Mouse (Mus musculus) embryonic facial prominence, embryonic 13.5 days (tissue): ENCODE results near the gene Fam169b. TPM values are rescaled to one million over a fixed set of nuclear protein-coding genes. Genes with fewer than 3 reads are reported as not detected.
"Not testable (repeated sequence)": the region's sequence is repeated elsewhere in the genome, so short reads cannot be mapped to it uniquely, and the experiment has no call there.

Experiments used
- ATAC-seq: fragments of 200-750 bp; cut with Nextera tagmentation; 2 replicates; pipeline ENCODE4 v1.8.0; 2017; ENCODE audit warnings: low read depth; ENCODE audit not compliant: insufficient number of reproducible peaks, insufficient read depth, low FRiP score, low TSS enrichment
- H3K27ac ChIP-seq: fragments of 300-500 bp; sonication (generic); 2 replicates; pipeline ENCODE4 v1.5.1; 2015; ENCODE audit warnings: moderate library complexity, mild to moderate bottlenecking, inconsistent platforms
- H3K27me3 ChIP-seq: fragments of 300-500 bp; sonication (generic); 2 replicates; pipeline ENCODE4 v1.6.1; 2015; ENCODE audit warnings: mild to moderate bottlenecking, inconsistent platforms
- H3K36me3 ChIP-seq: fragments of 300-500 bp; sonication (generic); 2 replicates; pipeline ENCODE4 v1.6.1; 2015; ENCODE audit warnings: mild to moderate bottlenecking, inconsistent platforms
- H3K4me1 ChIP-seq: fragments of 300-500 bp; sonication (generic); 2 replicates; pipeline ENCODE4 v1.6.1; 2015; ENCODE audit warnings: inconsistent platforms
- H3K4me2 ChIP-seq: fragments of 300-500 bp; sonication (generic); 2 replicates; pipeline ENCODE4 v1.6.1; 2015; ENCODE audit warnings: moderate library complexity, mild to moderate bottlenecking, inconsistent platforms
- H3K4me3 ChIP-seq: fragments of 300-500 bp; sonication (generic); 2 replicates; pipeline ENCODE4 v1.5.1; 2015; ENCODE audit warnings: mild to moderate bottlenecking, inconsistent platforms
- H3K9ac ChIP-seq: fragments of 300-500 bp; sonication (generic); 2 replicates; pipeline ENCODE4 v1.6.1; 2015; ENCODE audit warnings: mild to moderate bottlenecking, inconsistent platforms
- H3K9me3 ChIP-seq: fragments of 300-500 bp; sonication (generic); 2 replicates; pipeline ENCODE4 v1.6.1; 2016; ENCODE audit warnings: inconsistent platforms
- WGBS: fragments of 180-500 bp; shearing (Covaris S2); methylation state at CpG from one replicate; pipeline ENCODE4 v1.1.7; 2015; ENCODE audit warnings: mixed read lengths; 5-methylcytosine and 5-hydroxymethylcytosine counted together
- polyA plus RNA-seq: library from polyadenylated mRNA; unstranded; fragments of >200 nt; fragmentation: Nextera tagmentation; extraction: Ambion mirVana; gene quantifications from 2 replicates; pipeline ENCODE4 v1.2.1, GENCODE M21; 2015

Fam169b gene
- polyA plus RNA-seq, 1 experiment from 2014 or later = 2.0 TPM

DNA sequence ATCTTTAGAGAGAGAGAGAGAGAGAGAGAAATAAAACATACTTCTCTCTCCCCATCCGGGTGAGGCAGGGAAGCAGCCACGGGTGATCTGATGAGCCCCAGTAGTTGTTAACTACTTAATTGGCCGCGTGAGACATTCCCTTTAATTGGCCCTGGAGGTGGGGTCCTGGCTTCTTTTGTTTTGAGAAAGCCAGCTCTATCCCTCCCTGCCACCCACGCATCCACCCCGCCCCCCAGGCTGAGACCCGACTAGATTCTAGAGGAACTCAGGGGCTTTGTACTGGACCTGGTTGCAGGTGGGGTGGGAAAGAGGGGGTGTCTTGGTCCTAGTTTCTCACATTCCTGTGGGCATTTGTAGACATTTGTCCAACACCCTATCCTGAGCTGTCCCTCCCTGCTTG lies 8.2 kb upstream of the Fam169b start:
- H3K4me3 ChIP-seq = no peak overlapping the region
- H3K27ac ChIP-seq = no peak overlapping the region
- ATAC-seq = no peak
- no peaks in the 10 kb centered on the region; the same call in 1 of the 2 replicates for H3K9me3 ChIP-seq
- H3K9ac ChIP-seq = no peak overlapping the region
- peaks cover 20% of the 10 kb centered on the region for H3K27me3 ChIP-seq
- WGBS = 27% methylated on average over 7 of the region's 7 CpGs
- H3K36me3 ChIP-seq = no peaks in the 10 kb centered on the region
- no peak overlapping the region for H3K4me2 ChIP-seq
- peaks cover 30% of the 10 kb centered on the region for H3K4me1 ChIP-seq

DNA sequence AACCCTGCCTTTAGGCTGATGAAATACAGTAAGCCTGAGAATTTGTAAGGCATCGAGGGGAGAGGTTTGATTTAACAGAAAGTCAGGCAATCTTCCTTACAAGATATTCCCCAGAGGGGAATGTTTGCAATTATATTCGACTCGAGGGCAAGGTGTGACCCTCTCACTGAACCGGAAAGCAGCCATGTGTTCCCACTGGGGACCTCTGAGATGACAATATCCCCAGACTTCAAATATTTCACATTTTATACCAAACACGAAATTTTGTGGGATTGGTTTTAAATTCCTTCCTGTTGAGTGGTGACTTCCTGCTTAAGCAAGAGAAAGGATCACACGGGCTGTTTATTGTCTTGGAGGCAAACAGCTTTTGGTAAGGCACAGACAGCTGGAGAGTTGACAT lies 6.9 kb upstream of the Fam169b start:
- WGBS = 2% methylated on average over 6 of the region's 6 CpGs

DNA sequence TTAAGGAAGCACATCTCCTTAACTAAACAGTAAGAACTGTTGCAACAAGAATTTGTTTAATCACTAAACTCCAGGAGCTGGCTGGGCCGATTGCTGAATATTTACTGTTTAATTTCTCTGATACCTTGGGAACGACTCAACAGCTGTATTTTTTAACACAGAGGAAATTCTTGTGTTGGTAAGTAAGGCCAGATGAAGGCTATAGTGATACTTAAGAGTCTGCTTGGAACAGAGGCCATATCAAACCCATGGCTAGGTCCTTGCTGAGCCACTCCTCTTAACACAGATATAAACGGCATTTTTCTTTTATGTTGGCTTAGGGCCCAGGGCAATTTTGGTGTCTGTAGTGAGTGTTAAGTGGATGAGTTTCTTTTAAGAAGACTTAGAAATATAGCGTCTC lies 3.1 kb upstream of the Fam169b start:
- Histone ChIP-seq H3K27me3 (peaks cover 11% of the 10 kb centered on the region), H3K27ac (no peak overlapping the region), H3K4me3 (no peak overlapping the region), H3K9ac (no peak overlapping the region), H3K4me2 (no peak overlapping the region), H3K4me1 (peaks cover 14% of the 10 kb centered on the region), H3K9me3 (no peaks in the 10 kb centered on the region), H3K36me3 (no peaks in the 10 kb centered on the region)
- WGBS = 45% methylated on average over 4 of the region's 4 CpGs
- no peak for ATAC-seq

More for the DNA sequence above, 6.9 kb upstream of the Fam169b start:
- Histone ChIP-seq H3K36me3 (no peaks in the 10 kb centered on the region), H3K9me3 (no peaks in the 10 kb centered on the region), H3K4me2 (peak overlapping the region; percentile 37), H3K4me1 (peaks cover 30% of the 10 kb centered on the region), H3K9ac (no peak overlapping the region), H3K27me3 (peaks cover 20% of the 10 kb centered on the region), H3K27ac (peak overlapping the region; percentile 44), H3K4me3 (no peak overlapping the region)
- ATAC-seq = no peak

DNA sequence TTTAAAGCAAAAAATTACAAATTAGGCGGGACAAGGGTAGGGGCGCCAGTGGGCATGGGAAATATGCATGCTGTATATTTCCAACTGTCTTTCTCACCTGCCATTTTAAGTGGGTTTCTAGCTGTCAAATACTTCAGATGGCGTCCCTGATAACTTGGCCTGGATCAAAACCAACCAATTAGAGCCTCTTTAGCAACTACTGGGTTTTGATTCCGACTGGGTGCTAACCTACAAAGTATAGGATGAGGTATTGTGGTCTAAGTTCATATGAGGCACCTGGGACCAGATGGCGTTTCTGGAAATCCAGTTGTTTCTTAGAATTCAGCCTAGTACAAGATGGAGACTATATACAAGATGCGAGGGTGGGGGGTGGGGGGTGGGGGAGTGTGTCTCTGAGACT lies 1.8 kb upstream of the Fam169b start:
- no peaks in the 10 kb centered on the region for H3K9me3 ChIP-seq
- no peak overlapping the region for H3K4me3 ChIP-seq
- H3K9ac ChIP-seq = no peak overlapping the region
- no peak overlapping the region for H3K27ac ChIP-seq
- no peaks in the 10 kb centered on the region for H3K36me3 ChIP-seq
- ATAC-seq = no peak
- peaks cover 20% of the 10 kb centered on the region for H3K4me1 ChIP-seq
- WGBS = 92% methylated on average over 6 of the region's 6 CpGs
- peaks cover 12% of the 10 kb centered on the region for H3K27me3 ChIP-seq
- H3K4me2 ChIP-seq = no peak overlapping the region

DNA sequence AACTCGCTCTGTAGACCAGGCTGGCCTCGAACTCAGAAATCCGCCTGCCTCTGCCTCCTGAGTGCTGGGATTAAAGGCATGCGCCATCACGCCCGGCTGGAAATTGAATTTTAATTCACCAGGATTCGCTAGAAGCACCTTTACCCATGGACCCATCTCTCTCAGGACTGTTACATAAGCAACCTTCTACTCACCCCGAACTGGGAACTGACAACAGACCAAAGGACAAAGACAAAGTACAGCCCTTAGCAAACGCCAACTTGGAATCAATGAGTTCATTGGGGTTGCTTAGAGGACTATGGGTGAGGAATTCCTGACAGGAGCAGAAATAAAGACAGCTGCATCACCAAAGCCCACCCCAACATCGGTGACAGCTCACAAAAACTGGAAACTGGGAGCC lies 1.0 kb upstream of the Fam169b start:
- Histone ChIP-seq H3K4me2 (no peak overlapping the region), H3K9ac (no peak overlapping the region), H3K27me3 (peaks cover 12% of the 10 kb centered on the region), H3K9me3 (no peaks in the 10 kb centered on the region), H3K36me3 (no peaks in the 10 kb centered on the region), H3K4me3 (no peak overlapping the region), H3K4me1 (peaks cover 22% of the 10 kb centered on the region), H3K27ac (no peak overlapping the region)
- ATAC-seq = no peak
- WGBS = 88% methylated on average over 10 of the region's 10 CpGs

DNA sequence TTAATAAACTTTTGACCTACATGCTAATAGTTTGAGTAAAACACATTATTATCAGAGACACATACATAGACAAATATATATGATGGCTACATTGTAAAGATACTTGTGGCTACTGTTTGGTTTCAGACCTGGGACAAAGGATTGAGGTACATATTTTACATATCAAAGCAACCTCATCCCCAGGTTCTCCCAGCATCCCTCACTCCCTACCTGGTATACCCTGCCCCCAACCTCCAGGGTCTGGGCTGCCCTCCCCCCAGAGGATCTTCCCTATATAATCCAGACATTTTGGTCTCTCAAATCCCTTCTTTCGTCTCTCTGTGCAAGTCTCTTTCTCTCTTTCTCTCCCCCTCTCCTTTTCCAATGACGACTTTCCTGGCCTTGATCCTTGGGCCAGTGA lies 579 bp downstream of the Fam169b start:
- Histone ChIP-seq H3K4me1 (peaks cover 34% of the 10 kb centered on the region), H3K27ac (no peak overlapping the region), H3K27me3 (peaks cover 12% of the 10 kb centered on the region), H3K9me3 (no peaks in the 10 kb centered on the region), H3K36me3 (no peaks in the 10 kb centered on the region), H3K4me2 (no peak overlapping the region), H3K4me3 (no peak overlapping the region), H3K9ac (no peak overlapping the region)
- no peak for ATAC-seq
- WGBS = 48% methylated on average over 2 of the region's 2 CpGs

DNA sequence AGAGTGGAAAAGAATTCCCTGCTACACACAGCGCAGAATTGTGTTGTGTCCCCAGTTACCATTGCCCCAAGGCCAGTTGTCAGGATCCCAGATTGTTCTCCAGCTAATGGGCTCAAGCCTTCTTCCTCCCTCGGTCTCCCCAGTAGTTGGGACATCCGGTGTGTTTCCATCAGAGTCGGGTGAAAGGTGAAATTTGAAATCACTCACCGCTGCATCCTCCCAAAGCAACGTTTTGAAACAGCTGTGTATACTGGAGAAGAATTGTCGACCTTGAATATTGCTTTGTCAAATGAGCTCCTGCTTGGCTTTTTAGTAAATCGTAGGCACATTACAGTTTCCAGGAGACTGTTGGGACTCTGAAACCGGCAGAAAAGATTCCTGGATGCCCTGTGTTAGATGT lies 1.3 kb downstream of the Fam169b start:
- Histone ChIP-seq H3K9ac (no peak overlapping the region), H3K4me1 (peaks cover 36% of the 10 kb centered on the region), H3K36me3 (no peaks in the 10 kb centered on the region), H3K27me3 (peaks cover 12% of the 10 kb centered on the region), H3K4me3 (no peak overlapping the region), H3K4me2 (no peak overlapping the region), H3K9me3 (no peaks in the 10 kb centered on the region), H3K27ac (no peak overlapping the region)
- whole genome bisulfite sequencing = 43% methylated on average over 9 of the region's 9 CpGs
- ATAC-seq = no peak

DNA sequence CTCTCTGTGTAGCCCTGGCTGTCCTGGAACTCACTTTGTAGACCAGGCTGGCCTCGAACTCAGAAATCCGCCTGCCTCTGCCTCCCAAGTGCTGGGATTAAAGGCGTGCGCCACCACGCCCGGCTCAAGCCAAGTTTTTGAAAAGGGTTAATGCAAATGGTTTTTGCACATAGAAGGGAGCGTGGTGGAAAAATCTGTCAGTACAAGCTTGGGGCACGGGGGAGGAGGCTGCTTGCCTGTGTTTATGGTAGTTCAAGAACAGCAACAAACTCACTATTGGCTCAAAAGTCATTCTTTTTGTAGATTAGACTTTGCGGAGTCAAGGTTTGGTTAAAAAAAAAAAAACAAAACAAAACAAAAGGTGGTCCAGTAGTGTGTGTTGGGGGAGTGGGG lies 1.8 kb downstream of the Fam169b start:
- Histone ChIP-seq H3K27me3 (peaks cover 12% of the 10 kb centered on the region), H3K4me1 (peaks cover 36% of the 10 kb centered on the region), H3K9ac (peak overlapping the region; percentile 66; the same call in 1 of the 2 replicates), H3K4me2 (peak overlapping the region; percentile 69), H3K4me3 (peak overlapping the region; percentile 37)
- not testable (repeated sequence) for H3K36me3 ChIP-seq, H3K9me3 ChIP-seq, H3K27ac ChIP-seq, ATAC-seq
- 47% methylated on average over 9 of the region's 9 CpGs for WGBS

DNA sequence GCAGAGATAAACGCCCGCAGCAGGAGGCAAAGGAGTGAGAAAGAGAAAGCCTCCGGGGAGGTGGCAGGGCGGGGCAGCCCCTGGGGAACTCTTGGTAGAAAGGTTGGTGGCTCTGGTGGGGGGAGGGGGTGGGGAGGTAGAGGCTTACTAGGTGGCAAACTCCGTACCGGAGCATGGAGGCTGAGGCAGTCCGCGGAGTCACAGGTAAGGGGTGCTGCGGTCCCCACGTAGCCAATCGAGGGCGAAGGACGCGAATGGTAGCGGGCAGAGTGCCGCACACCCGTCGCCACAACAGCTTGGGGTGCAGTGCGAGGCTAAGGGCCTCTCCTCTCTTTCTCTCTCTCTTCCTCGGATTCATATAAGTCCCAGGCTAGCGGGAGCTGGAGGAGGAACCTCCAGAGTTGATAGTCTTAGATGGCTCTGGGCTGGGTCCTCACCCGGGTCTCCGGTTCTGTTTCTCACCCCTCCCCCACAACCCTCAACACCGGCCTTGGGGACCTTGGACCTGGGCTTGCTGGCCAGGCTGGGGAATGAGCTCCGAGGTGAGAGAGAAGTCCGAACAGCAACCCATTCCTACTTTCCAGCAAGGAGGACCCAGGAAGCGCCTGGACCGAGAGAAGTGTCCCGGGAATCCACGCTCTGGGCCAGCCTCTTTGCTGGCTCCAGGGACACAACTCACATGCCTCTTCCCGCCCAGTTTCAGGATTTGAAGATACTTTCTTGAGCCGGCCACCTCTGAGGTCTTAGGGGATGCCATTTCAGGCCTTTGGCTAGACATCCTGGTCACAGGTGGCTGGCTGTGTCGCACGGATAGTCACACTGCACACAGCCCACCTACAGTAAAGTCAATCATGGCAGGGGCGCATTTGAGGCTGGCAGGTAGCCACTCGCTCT lies 2.4 kb downstream of the Fam169b start:
- Histone ChIP-seq H3K9ac (peak overlapping the region; percentile 66), H3K27me3 (peaks cover 12% of the 10 kb centered on the region), H3K27ac (peak overlapping the region; percentile 66), H3K36me3 (no peaks in the 10 kb centered on the region), H3K4me1 (peaks cover 36% of the 10 kb centered on the region), H3K4me3 (peak overlapping the region; percentile 37), H3K4me2 (peak overlapping the region; percentile 69), H3K9me3 (no peaks in the 10 kb centered on the region)
- WGBS = 3% methylated on average over 36 of the region's 36 CpGs
- 0 out of 2 replicates have a peak, but pooled peaks have one; percentile 52 for ATAC-seq

DNA sequence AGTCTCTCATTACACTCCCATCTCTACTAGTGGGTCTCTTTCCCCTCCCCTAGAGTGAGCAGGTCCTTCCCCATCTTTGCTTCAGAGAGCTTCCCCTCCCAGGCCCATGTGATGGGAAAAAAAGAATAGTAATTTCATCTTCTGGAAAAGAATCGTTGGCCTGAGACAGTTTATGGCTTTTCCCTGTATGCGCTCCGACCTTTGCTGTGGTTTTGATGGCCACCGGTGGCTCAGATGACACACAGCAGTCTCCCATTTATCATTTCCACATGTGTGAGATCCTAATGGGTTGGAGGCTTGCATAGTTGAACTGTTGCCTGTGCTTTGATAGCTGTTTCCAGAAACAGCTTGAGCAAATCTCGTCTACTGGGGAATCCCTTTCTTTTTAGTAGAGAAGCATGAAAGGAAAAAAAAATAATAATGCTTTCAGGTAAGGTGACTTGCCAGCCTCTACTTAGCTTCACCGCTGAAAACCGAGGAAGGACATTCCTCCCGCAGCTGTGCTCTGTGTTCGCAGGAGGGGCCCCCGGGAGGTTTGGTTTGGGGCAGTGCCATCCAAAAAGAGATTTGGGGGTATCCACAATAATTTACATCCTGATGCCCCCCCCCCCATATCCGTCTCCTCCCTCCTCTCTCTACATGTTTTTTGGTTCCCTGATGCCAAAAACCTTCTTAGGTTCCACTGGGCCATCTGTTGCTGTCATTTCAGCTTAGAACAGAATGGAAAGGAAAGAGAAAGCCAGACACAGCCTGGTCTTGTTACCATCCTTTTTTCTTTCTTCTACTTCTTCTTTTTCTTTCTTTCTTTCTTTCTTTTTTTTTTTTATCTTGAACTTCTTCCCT lies 3.6 kb downstream of the Fam169b start:
- Histone ChIP-seq H3K4me3 (no peak overlapping the region), H3K9ac (no peak overlapping the region), H3K27ac (peak overlapping the region; percentile 41), H3K36me3 (no peaks in the 10 kb centered on the region), H3K9me3 (no peaks in the 10 kb centered on the region), H3K27me3 (peaks cover 12% of the 10 kb centered on the region), H3K4me1 (peaks cover 36% of the 10 kb centered on the region), H3K4me2 (peak overlapping the region; percentile 69)
- no peak for ATAC-seq
- 9% methylated on average over 11 of the region's 11 CpGs for WGBS

DNA sequence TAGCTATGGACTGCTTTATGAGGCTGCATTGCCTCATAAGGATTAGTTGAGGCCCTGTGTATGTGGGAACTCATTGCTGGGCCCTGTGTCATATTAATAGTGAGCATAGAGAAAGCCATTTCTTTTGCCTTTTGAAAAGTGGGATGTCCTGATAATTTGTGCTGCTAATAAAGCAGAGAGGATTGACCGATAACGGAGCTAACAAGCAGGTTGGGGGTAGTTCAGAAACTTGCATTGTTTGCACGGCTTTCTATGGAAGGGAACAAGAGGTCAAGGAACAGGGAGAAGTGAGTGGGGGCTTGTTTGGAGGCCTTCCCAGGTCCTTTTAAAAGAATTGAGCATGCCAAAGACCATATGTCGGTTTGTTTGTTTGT lies 4.2 kb downstream of the Fam169b start:
- Histone ChIP-seq H3K9ac (no peak overlapping the region), H3K36me3 (no peaks in the 10 kb centered on the region), H3K4me2 (no peak overlapping the region), H3K4me3 (no peak overlapping the region), H3K27ac (peak overlapping the region; percentile 41; the same call in 1 of the 2 replicates), H3K9me3 (no peaks in the 10 kb centered on the region), H3K4me1 (peaks cover 36% of the 10 kb centered on the region), H3K27me3 (peaks cover 12% of the 10 kb centered on the region)
- no peak for ATAC-seq
- WGBS = 48% methylated on average over 4 of the region's 4 CpGs
